Mouse (Mus musculus): ENCODE results near the gene Asrgl1. TPM values are rescaled to one million over a fixed set of nuclear protein-coding genes. Genes with fewer than 3 reads are reported as not detected.
"Not testable (repeated sequence)": the region's sequence is repeated elsewhere in the genome, so short reads cannot be mapped to it uniquely, and the experiment has no call there.

The Asrgl1 gene
- polyA plus RNA-seq (2015; fragmentation: Nextera tagmentation; extraction: Ambion mirVana), result 20.3 and 24.1 TPM in 2 replicates

DNA sequence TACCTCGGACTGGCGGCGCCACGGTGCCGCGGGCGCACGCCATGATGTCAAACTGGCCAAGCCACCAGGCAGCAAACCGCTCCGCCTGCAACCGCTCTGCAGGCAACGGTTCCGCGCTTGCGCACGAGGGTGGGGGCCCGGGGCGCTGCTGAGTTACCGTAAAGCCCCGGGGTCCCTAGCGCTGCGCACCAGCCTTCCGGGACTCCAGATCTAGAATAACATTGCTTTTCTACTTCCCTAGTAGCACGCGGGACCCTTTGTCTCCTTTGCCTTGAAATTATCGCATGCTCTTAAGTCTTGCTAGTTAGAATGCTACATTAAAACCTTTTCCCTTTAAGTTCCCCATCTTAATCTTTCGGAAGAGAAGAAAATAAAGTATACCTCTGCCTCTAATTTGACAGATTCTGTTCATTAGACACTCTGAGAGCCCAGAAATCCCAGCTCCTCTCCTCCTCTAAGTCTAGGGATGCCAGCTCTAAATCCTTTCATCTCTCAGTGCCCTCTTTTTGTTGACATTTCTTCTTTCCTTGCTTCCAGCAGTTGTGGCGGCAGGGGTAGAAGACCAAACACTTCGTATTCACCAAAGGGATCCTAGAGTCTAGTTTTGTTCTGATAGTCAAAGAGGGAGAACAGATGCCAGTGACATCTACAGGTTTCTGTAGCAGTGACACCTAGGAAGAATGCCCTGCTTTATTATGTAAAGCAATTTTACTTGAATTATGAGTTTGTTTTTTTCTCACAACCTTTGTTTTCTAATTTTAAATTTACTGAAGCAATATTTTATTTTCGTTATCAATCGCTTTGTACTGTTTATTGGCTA lies at the start of gene Asrgl1:
Gene Asrgl1 (minus strand): TSS at position 125 of the 820 bp plus-strand sequence.
- H3K27ac ChIP-seq, result peak within 1 kb of the TSS; percentile 68
- peak; percentile 98 for ATAC-seq (replicated peaks)
- 8% methylated on average over 31 of the region's 31 CpGs for WGBS

GRCm38 (mm10) chr19:9146214-9146613 lies 10.8 kb upstream of the Asrgl1 start:
- 68% methylated on average over 4 of the region's 4 CpGs for WGBS
- no peak overlapping the region for H3K4me3 ChIP-seq

More for the DNA sequence above, at the start of gene Asrgl1:
- Histone ChIP-seq H3K9me3 (no peaks in the 10 kb centered on the region), H3K27me3 (replicated peaks) (no peaks in the 10 kb centered on the region), H3K4me1 (peaks cover 19% of the 10 kb centered on the region), H3K9ac (peak within 1 kb of the TSS; percentile 72), H3K4me3 (peak within 1 kb of the TSS; percentile 77), H3K4me2 (peak within 1 kb of the TSS; percentile 98), H3K36me3 (replicated peaks) (no peaks in the 10 kb centered on the region)

GRCm38 (mm10) chr19:9143639-9144125 lies 8.2 kb upstream of the Asrgl1 start:
- Histone ChIP-seq H3K9ac (no peak overlapping the region), H3K27ac (peak overlapping the region; percentile 44), H3K27me3 (replicated peaks) (no peaks in the 10 kb centered on the region), H3K36me3 (replicated peaks) (no peaks in the 10 kb centered on the region), H3K4me3 (no peak overlapping the region), H3K9me3 (no peaks in the 10 kb centered on the region), H3K4me1 (no peaks in the 10 kb centered on the region), H3K4me2 (no peak overlapping the region)
- ATAC-seq (replicated peaks), result peak; percentile 82

More at GRCm38 (mm10) chr19:9146214-9146613, 10.8 kb upstream of the Asrgl1 start:
- H3K27ac ChIP-seq, result no peak overlapping the region
- H3K27me3 ChIP-seq (replicated peaks), result no peaks in the 10 kb centered on the region
- no peak overlapping the region for H3K4me2 ChIP-seq
- no peaks in the 10 kb centered on the region for H3K36me3 ChIP-seq (replicated peaks)
- H3K4me1 ChIP-seq, result no peaks in the 10 kb centered on the region
- H3K9ac ChIP-seq, result no peak overlapping the region
- H3K9me3 ChIP-seq, result no peaks in the 10 kb centered on the region
- no peak for ATAC-seq (replicated peaks)

DNA sequence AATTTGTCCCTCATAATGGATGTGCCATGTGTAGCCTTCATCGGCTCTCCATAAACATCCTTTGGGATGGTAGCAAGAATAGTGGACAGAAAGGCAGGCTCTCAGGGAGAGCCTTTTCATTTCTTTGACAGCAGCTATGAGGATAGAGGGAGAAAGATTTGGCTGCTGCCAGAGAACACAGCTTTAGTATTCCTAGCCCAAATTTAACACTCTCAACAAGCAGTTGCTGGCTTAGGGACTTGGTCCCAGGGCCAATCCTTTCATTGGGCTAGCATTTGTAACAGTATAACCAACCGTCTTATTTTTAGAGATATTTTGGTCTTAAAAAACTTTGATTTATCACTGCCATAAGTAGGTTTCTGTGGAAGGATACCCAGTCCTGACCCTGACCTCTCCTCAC lies 7.8 kb upstream of the Asrgl1 start:
- no peak overlapping the region for H3K4me2 ChIP-seq
- 77% methylated on average over 2 of the region's 2 CpGs for WGBS
- no peaks in the 10 kb centered on the region for H3K4me1 ChIP-seq
- no peaks in the 10 kb centered on the region for H3K27me3 ChIP-seq (replicated peaks)
- no peaks in the 10 kb centered on the region for H3K36me3 ChIP-seq (replicated peaks)
- no peak overlapping the region for H3K4me3 ChIP-seq
- H3K9ac ChIP-seq, result no peak overlapping the region
- no peaks in the 10 kb centered on the region for H3K9me3 ChIP-seq
- ATAC-seq (replicated peaks), result peak; percentile 75
- H3K27ac ChIP-seq, result peak overlapping the region; percentile 44

DNA sequence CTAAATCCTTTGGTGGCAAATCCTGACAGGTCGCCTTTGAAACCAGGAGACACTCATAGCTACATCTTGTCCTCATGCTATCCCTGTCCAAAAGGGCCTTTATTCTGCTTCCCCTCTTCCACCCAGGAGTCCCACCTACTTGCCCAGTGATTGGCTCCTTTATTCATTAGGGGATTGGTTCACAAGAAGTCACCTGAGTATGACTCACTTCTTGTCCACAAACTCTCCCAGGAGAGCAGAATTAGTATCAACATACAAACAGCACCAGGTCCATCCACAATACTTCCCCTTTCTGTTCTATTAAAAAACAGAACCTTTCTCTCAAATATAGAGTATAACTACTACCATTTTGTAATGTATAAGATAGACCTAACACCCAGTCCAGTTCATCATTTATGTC lies 4.9 kb upstream of the Asrgl1 start:
- H3K9me3 ChIP-seq; H3K27me3 ChIP-seq (replicated peaks); ATAC-seq (replicated peaks); H3K36me3 ChIP-seq (replicated peaks); H3K9ac ChIP-seq; H3K4me1 ChIP-seq; H3K27ac ChIP-seq; H3K4me3 ChIP-seq; H3K4me2 ChIP-seq: not testable (repeated sequence)
- 87% methylated on average over 1 of the region's 1 CpGs for WGBS

DNA sequence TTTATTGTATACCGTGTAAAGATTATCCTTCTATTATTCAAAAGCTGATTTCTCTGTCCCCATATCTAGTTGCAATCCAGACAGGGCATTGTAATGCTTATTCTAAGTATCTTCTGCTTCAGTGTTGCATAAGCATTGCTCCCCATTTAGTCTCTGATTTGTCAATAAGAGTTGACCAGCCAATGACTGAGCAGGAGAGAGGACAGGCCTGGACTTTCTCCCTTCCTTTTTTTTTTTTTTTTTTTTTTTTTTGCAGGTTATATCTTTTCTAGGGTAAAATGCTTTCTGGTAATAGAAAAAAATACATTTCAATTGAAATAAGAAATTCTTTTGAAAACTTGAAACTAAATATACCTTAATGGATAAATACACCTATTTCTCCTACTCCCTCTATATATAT lies 1.7 kb upstream of the Asrgl1 start:
- Histone ChIP-seq H3K4me3 (no peak overlapping the region), H3K27ac (no peak overlapping the region), H3K9me3 (no peaks in the 10 kb centered on the region), H3K9ac (no peak overlapping the region), H3K4me2 (no peak overlapping the region), H3K36me3 (replicated peaks) (no peaks in the 10 kb centered on the region), H3K4me1 (peaks cover 19% of the 10 kb centered on the region), H3K27me3 (replicated peaks) (no peaks in the 10 kb centered on the region)
- WGBS, result 91% methylated on average over 1 of the region's 1 CpGs
- no peak for ATAC-seq (replicated peaks)

DNA sequence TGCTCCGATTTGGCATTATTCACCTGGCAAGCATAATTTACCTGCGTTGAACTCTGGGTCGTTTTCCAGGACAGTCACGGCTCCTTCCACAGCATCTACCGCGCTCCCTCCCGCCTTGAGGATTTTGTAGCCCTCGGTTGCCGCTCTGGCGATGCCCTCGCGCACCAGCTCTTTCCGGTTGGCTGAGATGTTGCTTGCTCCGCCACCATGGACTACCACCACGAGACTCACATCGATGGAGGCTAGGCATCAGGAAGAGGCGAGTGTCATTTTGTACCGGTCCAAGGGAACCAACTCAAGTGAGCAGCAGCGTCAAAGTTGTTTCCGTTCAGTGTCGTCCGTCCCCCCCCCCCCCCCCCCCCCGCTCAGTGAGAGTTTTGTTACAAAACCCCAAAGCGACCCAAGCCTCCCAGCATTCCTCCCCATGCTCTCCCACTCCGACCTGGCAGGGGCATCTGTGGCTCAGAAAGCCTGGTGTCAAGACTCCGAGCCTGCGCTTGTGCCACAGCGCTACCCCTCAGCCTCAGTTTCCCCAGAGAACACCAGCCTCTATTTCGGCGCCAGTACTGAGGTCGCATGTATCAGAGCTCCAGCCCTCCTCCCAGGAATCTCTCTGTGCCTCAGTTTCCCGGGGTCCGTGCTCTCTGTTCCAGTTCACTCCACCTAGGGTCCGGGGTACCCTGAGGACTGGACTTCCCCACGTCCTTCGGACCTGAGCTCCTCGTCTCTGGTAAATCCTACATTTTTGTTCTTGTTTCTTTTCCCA lies 507 bp downstream of the Asrgl1 start:
- Histone ChIP-seq H3K27me3 (replicated peaks) (no peaks in the 10 kb centered on the region), H3K4me1 (peaks cover 19% of the 10 kb centered on the region), H3K4me3 (peak overlapping the region; percentile 77), H3K9me3 (no peaks in the 10 kb centered on the region), H3K9ac (peak overlapping the region; percentile 72), H3K4me2 (peak overlapping the region; percentile 98), H3K27ac (peak overlapping the region; percentile 68), H3K36me3 (replicated peaks) (no peaks in the 10 kb centered on the region)
- ATAC-seq (replicated peaks), result peak; percentile 85
- under 1% methylated on average over 36 of the region's 37 CpGs for WGBS

DNA sequence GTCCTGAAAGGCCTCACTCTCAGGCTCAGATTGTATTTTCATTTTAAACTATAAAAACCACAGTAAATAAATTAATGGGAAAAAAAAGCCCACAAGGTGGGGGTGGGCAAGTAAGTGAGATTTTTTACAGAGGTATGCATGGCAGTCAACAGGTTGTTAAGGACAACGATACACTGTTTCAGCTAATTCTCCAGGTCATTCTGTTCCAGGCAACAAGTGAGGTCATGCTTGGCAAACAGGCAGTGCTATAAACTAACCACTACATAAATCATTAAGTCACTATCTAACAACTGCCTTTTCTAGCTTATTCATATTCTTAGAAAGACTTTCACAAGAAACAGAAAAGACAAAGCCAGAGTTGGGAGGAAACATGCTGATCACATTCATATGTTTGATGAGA lies 5.4 kb downstream of the Asrgl1 start:
- WGBS, result 84% methylated on average over 1 of the region's 1 CpGs
- no peaks in the 10 kb centered on the region for H3K36me3 ChIP-seq (replicated peaks)
- H3K4me3 ChIP-seq, result no peak overlapping the region
- peaks cover 16% of the 10 kb centered on the region for H3K4me1 ChIP-seq
- no peak overlapping the region for H3K9ac ChIP-seq
- no peak for ATAC-seq (replicated peaks)
- H3K4me2 ChIP-seq, result no peak overlapping the region
- H3K9me3 ChIP-seq, result no peaks in the 10 kb centered on the region
- H3K27me3 ChIP-seq (replicated peaks), result no peaks in the 10 kb centered on the region
- H3K27ac ChIP-seq, result no peak overlapping the region

DNA sequence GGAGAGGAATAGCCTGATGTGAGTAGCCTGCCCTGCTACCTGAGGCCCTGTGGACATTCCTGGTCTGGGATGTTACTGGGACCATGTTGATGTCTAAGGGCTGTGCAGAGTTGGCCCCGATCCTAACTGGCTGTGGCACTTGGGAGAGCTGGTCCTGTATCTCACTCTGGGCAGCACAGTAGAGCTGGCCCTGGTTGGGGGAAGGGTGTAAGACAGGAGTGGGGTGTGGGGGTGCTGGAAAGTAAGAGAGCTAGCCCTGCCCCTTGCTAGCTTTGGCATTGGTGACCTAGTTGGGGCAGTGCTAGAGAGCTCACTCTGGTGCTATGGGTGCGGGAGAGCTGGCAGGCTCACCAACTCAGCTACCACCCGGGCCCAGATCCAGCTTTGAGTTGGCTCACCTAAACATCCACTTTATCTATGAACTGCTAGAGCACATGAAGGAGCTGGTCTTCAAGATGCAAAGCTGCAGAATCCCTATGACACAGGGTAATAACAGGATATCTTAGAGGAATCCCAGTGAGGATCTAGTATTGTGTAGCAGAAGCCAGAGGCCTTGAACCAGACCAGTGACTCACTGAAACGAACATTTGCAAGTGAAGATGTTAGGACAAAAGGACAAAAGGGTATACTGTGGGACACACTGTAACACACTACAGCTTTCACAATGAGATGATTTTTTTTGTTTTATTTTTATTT lies 6.8 kb downstream of the Asrgl1 start:
- WGBS, result 95% methylated on average over 4 of the region's 4 CpGs
- no peak overlapping the region for H3K4me3 ChIP-seq
- peaks cover 8% of the 10 kb centered on the region for H3K4me1 ChIP-seq
- H3K27me3 ChIP-seq (replicated peaks), result no peaks in the 10 kb centered on the region
- H3K36me3 ChIP-seq (replicated peaks), result no peaks in the 10 kb centered on the region
- H3K9ac ChIP-seq, result no peak overlapping the region
- H3K9me3 ChIP-seq, result no peaks in the 10 kb centered on the region
- ATAC-seq (replicated peaks), result no peak
- no peak overlapping the region for H3K27ac ChIP-seq
- H3K4me2 ChIP-seq, result no peak overlapping the region

- WGBS, result 87% methylated on average over 2 of the region's 2 CpGs
- ATAC-seq (replicated peaks); H3K9me3 ChIP-seq; H3K4me2 ChIP-seq; H3K4me3 ChIP-seq; H3K36me3 ChIP-seq (replicated peaks); H3K9ac ChIP-seq; H3K4me1 ChIP-seq; H3K27me3 ChIP-seq (replicated peaks); H3K27ac ChIP-seq: not testable (repeated sequence)
Observed at GRCm38 (mm10) chr19:9123986-9124385, 11.4 kb downstream of the Asrgl1 start.

DNA sequence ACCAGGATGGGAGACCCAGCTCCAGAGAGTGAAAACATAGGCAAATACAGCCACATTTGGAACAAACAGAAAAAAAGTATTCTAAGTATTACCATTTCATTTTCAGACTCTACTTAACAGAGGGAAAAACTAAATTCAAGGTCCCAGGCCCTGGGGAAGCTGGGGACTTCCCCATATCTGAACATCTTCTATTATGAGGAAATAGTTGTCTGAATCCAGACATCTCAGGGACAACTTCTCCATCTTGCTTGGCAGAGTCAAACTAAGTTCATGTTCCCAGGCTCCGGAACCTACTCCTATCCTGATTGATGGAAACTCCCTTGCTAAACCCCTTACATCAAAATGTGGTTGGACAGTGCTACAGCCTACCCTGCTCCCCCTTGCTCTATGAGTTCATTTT lies 13.0 kb downstream of the Asrgl1 start:
- Histone ChIP-seq H3K4me2 (no peak overlapping the region), H3K9me3 (no peaks in the 10 kb centered on the region), H3K27me3 (replicated peaks) (no peaks in the 10 kb centered on the region), H3K9ac (no peak overlapping the region), H3K27ac (no peak overlapping the region), H3K36me3 (replicated peaks) (no peaks in the 10 kb centered on the region), H3K4me3 (no peak overlapping the region), H3K4me1 (no peaks in the 10 kb centered on the region)
- WGBS, result 100% methylated on average over 1 of the region's 1 CpGs
- no peak for ATAC-seq (replicated peaks)

Data from midbrain, embryonic 15.5 days (tissue).